Mouse (Mus musculus): ENCODE results near the gene Higd1b.

GRCm38 (mm10) chr11:102834219-102834618 lies 1.4 kb upstream of the Higd1b start:
- TF ChIP-seq POLR2A (IDR thresholded peaks at IDR 0.05; ENCODE audit: insufficient read length, low read depth) (no peak), USF1 (IDR thresholded peaks at IDR 0.05; ENCODE audit: low read depth) (no peak)

Data from myocyte (in vitro differentiated cells).